Mouse (Mus musculus): ENCODE results near the gene Nap1l4. TPM values are rescaled to one million over a fixed set of nuclear protein-coding genes. Genes with fewer than 3 reads are reported as not detected.

The Nap1l4 gene
- polyA plus RNA-seq, 1 experiment, result 139 TPM

DNA sequence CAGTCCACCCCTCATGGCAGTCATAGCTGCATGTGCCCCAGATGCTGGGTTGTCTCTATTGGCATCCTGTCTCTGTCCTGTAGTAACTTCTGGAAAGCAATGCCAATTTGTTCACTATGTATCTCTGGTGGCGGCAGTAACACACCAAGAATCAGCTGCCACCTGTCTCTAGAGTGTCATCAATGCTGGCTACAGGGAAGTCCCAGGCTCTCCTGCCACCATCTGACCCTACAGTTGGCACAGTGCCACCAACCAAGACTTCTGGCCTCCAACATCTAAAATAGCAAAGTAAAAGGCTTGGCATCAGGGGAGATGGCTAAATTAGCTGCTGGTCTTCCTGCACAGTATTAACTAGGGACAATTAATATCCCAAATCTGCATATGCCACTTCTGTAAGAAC, 16.5 kb downstream of the Nap1l4 start:
- DNase-seq (ENCODE audit: extremely low spot score in 1 of 2, low spot score in 1 of 2), result no peak

DNA sequence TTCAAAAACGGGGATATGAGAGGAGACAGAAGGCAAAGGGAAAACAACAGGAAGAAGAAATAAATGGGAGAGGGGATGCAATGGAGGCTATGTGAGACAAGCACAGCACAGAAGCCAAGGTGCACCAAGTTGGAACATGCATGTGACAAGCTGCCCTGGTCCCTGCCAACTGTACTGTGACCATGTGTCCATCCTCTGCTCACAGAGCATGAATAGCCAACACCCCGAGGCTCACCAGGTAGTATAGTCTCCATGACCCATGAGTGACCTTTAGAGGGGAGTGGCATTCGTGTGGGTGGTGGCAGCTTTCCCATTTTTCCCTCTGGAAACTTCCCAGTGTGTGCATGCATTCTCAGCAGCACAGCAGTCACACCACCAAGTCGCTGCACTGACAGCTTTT, 29.6 kb downstream of the Nap1l4 start:
- DNase-seq (ENCODE audit: extremely low spot score in 1 of 2, low spot score in 1 of 2), result no peak

DNA sequence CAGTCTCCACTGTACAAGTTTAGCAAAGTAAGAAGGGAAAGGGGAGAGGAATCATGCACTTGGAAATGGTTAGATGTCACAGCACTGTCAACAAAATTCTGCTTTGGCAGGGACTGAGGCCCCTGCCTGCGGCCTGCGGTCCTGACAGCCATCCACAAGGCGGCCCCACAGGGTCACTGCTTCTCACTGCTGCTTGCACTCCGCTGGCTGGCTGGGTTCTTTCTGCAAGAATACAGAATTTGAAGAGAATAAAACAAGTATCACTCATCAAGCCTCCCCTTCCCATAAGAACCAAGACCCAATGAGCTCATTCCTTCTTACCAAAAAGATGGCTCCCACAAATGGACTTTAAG, 34.5 kb downstream of the Nap1l4 start:
- no peak for DNase-seq (ENCODE audit: extremely low spot score in 1 of 2, low spot score in 1 of 2)

DNA sequence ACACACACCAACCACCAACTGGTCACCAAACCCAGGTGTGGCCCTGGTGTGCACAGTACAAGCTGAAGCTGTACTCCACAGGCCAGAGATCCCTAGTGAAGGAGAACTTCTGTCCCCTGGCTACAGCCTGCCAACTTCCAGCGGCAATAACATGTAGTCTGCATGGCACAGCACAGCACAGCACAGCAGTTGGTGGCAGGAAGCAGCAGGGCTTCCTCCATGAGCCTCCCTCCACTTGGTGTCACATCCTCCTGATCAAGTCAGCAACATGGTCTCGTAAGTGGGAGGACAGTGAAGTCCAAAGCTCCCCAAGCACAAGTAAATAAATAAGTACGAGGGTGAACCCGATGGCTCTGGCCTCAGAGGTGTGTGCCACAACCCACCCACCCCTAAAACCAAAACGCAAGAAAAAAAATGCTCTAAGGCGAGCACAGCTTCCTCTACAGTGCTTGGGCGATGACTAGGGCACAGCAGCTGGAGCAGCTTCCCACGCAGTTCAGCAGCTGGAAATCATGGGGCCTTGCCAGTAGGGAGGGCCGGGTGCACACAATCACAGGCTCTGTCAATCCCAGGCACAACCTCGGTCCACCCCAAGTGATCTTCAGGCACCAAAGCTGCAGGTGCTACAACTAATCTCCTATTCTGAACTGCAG, 35.0 kb downstream of the Nap1l4 start:
- no peak for DNase-seq (ENCODE audit: extremely low spot score in 1 of 2, low spot score in 1 of 2)

DNA sequence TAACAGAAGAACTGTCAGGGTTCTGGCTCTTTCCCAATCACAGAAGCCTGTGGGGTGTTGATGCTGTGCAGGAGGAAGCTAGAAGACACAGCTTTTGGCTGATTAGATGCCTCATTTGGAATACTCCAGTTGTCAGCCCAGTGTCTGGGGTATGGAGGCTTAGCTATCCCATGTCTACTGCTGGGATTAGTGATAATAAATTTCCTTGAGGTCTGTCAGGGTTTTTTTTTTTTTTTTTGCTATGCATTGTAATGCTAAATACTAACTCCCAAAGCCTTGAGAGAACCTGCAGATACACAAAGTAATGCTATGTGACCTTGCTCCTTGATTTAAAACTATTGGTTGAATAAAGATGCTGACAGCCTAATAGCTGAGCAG, 37.6 kb downstream of the Nap1l4 start:
- DNase-seq (ENCODE audit: extremely low spot score in 1 of 2, low spot score in 1 of 2), result no peak

DNA sequence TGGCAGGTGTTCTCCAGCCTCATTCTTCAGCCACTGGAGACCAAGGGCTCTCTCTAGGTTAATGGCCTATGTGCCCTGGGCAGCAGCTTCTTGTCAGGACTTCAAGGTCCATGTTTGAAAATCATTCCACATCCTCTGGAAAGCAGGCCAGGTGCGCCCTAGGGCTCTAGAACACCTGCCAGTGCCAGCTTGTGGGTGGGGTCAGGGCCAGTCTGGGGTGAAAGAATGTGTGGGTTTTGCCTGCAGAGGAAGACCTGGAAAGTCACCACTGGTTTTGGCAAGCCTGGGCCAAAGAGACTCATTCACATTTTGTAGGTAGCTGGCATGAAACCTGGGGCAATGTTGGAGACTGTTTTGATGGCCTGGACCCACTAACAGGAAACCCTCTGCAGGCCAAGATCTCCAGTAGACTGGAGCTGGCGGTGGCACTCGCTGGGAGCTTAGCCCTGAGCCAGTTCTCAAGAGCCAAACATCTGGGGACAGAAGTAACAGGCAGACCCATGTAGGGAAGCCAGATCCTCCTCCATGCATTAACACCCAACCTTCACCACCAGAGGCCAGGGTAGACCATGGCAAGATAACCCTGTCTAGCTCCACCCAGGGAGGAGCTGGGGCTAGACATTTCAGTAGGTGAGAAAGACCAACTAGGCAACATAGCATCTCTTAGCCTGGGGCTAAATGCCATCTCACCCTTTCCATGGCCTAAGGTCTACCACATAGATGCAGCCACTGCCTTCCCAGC, 38.1 kb downstream of the Nap1l4 start:
- DNase-seq (ENCODE audit: extremely low spot score in 1 of 2, low spot score in 1 of 2), result no peak

DNA sequence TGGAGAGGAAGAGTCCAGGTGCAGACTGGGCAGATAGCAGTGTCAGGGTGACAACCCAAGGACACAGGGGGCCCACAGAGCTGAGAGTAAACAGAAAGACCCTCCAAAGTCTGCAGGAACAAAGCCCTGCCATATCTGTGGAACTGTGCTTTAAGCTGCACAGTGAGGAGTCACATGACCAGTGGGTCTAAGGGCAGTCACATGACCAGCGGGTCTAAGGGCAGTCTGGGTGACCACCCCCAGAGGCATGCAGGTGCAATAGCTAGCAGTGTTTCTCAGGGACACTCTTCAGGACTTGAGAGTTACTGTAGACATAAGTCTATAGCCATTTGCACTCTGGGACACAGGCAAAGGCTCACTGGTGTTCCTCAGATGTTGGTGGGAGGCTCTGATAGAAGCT, 39.3 kb downstream of the Nap1l4 start:
- DNase-seq (ENCODE audit: extremely low spot score in 1 of 2, low spot score in 1 of 2), result no peak

DNA sequence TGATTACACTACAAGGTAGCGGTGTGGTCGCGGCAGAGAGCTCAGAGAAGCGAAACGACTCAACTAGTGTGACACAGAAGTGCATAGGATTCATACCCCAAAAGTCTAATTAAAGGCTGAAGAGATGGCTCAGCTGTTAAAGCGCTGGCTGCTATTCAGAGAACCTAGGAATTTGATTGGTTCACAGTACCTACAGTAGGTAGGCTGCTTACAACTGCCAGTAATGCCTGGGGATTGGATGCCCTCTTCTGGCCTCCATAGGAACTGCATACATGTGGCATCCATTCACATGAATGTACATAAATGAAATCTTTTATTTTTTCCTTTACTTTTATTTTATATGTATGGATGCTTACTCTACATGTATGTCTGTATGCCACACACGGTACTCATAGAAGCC, 42.2 kb downstream of the Nap1l4 start:
- DNase-seq (ENCODE audit: extremely low spot score in 1 of 2, low spot score in 1 of 2), result peak in 1 of 2 experiments; percentile 70

DNA sequence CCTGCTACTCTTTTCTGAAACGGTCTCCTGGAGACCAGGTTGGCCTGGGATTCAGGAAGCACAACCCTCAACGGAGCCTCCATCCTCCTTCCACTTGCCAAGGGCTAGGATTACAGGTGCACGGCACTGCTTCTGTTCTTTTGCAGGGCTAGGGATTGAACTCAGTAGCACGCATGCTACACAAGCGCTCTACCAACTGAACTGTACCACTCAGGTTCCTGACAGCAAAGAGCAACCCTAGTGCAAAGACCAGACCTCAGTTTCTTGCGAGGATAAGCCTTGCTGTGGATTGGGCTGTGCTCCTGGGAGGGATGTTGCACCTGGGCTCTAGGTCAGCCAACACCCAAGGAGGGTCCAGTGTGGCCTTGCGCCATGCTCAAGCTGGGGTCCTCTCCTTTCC, 42.6 kb downstream of the Nap1l4 start:
- DNase-seq (ENCODE audit: extremely low spot score in 1 of 2, low spot score in 1 of 2), result no peak

DNA sequence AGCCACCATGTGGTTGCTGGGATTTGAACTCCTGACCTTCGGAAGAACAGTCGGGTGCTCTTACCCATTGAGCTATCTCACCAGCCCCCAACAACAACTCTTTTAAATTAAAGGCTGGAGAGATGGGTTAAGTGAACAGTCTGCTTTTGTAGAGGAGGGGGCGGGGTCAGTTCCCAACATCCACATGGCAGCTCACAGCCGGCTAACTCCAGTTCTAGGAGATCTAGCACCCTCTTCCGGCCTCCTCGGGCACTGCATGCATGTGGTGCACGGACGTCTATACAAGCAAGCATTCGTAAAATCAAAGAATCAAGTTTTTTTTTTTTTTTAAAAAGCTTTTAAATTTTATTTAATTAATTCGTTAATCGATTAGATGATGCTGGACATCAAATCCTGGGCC, 43.1 kb downstream of the Nap1l4 start:
- DNase-seq (ENCODE audit: extremely low spot score in 1 of 2, low spot score in 1 of 2), result peak; percentile 29 to 80

DNA sequence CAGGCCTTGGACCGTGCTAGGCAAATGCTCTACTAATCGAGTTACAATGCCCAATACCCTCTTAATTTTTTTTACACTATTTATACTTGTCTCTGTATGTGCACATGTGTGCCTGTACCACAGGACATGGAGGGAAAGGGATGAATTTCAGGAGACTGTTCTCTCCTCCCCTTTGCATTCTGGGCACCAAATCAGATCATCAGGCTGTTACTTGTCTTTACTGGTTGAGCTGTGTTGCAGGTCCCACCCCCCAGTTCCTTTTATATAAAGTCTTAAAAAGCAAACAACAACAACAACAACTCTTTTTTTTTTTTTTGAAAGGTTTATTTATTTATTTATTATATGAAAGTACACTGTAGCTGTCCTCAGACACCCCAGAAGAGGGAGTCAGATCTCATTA, 43.5 kb downstream of the Nap1l4 start:
- no peak for DNase-seq (ENCODE audit: extremely low spot score in 1 of 2, low spot score in 1 of 2)

DNA sequence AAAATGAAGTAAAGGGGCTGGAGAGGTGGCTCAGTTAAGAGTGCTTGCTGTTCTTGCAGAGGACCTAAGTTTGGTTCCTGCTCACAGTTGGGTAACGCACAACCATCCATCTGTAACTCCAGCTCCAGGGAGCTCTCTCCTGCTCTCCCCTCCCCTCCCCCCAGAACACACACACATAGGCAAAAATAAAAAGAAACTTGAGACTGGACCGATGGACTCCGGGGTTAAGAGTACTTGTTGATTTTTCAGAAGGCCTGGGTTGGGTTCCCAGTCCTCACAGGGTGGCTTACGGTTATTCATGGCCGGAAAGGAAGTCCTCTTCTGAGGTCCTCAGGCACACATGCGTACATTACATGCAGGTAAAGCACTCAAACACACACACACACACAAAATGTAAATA, 45.0 kb downstream of the Nap1l4 start:
- DNase-seq (ENCODE audit: extremely low spot score in 1 of 2, low spot score in 1 of 2), result no peak

DNA sequence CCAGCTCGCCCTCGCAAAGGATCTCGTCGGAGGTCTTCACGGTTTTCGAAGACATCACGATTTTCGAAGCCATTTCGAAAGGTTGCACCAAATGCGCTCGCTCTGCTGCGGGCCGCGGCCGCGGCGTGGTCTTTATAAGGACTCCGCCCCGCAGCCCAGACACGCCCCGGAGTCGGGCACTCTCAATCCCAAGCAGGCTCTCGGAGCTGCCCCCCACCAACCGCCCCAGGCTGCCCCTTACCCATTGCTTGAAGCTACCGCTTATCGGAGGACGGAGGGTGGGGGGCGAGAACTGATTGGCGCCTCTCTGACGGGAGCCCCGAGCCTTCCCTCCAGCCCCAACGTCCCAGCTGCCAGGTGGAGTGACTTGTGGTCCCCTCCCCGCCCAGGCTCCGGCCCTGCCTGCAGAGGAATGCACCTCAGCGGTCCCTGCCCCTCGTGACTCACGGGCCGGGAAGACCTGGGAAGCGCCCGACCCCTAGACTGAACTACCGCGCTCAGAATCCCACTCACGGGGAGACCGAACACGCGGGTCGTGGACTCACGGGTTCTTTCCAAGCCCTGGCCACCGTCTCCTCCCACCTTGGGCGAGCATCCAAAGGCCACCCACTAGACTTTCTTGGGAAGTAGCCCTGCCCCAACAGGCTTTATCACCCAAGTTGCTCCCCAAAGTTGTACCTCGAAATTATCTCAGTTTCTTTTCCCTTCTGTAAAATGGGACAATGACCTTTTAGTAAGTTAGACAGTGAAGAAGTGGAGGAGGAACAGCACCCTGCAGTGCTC, 46.3 kb downstream of the Nap1l4 start, which contains the start of gene Phlda2:
Phlda2 (minus strand) TSS at position 733 of the 783 bp plus-strand sequence.
- DNase-seq (ENCODE audit: extremely low spot score in 1 of 2, low spot score in 1 of 2), result no peak

DNA sequence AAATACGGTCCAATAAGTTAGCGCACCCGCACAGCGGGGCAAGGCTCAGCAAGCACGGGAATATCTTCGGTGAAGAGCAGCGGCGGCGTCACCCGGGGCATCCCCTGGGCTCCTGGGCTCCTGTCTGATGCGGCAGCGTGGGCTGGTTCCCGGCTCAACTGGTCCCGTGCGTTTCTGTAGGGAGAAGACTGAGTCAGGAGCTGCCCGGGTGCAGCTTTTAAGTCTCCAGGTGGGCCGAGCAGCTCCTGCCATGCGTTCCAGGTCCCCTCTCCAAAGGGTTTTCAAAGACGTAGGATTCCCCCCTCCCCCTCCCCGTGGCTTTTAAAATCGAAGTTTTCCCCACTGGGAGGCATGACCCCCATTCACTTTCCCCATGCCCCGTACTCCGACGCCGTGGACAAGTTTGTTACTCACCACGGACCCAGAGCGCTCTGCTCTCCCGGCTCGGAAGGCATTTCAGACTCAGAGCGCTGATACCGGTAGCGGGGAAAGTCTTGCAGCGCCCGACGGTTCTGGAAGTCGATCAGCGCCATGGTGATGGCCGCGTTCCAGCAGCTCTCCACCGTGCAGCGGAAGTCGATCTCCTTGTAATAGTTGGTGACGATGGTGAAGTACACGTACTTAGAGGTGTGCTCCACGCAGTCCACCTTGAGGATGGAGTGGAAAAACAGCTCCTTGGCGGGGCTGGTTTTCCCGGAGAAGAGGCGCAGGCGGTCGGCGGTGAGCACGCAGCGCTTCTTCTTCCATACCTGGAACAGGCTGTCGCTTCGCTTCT, 47.1 kb downstream of the Nap1l4 start:
- peak in 1 of 2 experiments; percentile 21 for DNase-seq (ENCODE audit: extremely low spot score in 1 of 2, low spot score in 1 of 2)

DNA sequence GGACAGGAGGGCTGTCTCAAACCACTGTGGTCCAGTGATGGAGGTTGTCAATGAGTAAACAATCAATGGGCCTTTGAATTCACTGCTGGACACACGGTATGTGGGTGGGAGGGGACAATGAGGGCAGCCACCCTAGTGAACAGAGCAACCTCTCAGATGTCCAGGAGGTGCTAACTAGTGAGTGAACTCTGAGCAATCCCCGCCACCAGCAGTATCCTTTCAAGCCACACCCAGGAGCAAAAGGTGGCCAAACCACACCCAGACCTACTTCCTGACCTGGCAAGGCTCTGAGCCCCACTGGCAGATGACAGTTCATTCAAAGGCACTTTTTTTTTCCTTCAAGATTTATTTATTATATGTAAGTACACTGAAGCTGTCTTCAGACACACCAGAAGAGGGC, 48.0 kb downstream of the Nap1l4 start:
- no peak for DNase-seq (ENCODE audit: extremely low spot score in 1 of 2, low spot score in 1 of 2)

DNA sequence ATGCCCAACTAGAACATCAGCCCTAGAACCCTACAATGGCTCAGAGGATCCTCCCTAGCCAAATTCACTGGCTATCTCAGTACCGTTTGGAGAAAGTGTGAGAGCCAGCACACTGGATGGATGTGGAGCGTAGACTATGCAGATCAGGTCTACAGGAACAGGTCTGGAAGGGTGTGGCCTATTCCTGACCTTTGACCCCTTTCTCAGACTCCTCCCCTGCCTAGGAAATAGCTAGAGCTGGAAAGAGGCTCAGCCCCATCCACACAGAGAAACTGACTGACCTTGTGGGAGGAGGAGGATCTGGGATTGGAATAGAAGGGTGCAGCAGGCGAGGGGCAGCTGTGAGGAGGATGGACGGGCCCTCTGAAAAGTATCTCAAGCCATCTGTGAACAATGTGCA, 50.3 kb downstream of the Nap1l4 start:
- DNase-seq (ENCODE audit: extremely low spot score in 1 of 2, low spot score in 1 of 2), result no peak

DNA sequence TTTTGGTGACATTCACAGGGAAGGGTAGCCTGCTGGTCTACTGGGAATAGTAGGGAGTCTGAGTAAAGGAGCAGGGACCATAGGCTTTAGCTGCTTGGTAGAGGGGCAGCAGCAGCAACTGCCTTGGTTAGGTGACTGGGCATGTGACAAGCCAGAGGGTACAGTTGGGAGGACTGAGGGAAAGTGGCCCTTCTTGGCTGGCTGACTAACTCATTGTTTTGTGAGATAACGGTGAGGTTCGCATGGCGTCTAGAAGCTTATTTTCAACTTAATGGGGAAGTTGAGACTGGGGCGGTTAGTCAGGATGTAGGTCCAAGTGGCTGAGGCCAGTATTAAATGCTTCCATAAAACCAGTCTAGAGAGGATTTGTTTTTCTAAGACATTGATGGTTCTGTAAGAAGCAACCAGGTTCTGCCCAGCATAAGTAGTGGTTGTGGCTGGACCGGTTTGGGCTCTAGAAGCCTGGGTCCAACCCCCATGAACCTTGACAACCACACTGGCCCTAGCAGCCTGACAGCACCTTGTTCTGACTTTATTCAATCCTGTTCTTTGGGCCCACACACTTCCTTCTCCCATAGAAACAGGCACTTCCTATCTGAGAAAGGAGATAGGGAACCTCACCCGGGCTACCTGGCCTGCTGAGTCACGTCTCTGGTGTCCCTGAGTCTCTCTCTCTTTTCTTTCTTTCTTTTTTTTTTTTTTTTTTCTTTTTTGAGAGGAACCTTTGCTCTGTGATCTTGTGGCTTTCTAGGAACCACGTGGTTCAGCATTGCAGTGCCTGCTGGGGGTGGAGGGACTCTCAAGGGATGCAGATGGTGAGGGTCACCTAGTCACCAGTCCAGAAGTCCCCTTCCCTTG, 53.6 kb downstream of the Nap1l4 start:
- no peak for DNase-seq (ENCODE audit: extremely low spot score in 1 of 2, low spot score in 1 of 2)

DNA sequence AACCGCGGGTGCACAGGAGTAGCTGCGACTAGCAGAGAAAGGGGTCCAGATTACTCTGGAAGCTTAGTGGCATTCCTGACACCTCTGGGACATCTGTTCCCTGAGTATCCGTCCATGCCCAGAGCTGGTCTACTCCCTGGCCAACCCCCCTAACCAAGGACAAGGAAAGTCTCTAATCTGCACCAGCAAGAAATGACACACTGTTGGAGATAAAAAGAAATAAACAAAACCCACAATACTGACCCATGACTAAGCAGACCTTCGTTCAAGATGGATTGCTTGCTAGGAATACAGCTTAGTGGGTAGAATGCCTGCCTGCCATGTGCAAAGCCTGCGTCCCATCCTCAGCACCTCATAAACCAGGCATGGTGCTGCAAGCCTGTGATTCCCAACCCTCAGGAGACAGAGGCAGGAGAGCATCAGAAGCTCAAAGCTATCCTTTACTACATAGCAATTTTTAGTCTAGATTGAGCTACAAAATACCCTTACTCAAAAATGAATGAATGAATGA, 55.2 kb downstream of the Nap1l4 start:
- no peak for DNase-seq (ENCODE audit: extremely low spot score in 1 of 2, low spot score in 1 of 2)

DNA sequence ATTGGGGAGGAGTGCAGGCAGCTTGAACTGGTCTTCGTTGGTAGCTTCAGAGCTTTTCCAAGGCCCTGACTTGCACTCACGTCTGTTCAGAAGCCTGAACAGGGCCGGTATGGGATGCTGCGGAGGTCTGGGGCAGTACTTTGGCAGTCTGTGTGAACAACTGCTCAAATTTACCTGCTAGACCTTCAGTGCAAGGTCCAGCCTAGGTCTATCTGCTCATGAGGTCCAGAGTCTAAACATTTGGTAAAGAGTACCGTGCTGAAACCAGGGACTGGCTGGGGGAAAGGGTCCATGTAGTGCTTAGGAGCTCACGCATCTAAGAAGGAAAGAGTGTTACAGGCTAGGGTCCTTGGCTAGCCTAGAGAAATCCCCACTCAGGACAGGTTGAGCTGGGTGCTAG, 59.2 kb downstream of the Nap1l4 start:
- no peak for DNase-seq (ENCODE audit: extremely low spot score in 1 of 2, low spot score in 1 of 2)

DNA sequence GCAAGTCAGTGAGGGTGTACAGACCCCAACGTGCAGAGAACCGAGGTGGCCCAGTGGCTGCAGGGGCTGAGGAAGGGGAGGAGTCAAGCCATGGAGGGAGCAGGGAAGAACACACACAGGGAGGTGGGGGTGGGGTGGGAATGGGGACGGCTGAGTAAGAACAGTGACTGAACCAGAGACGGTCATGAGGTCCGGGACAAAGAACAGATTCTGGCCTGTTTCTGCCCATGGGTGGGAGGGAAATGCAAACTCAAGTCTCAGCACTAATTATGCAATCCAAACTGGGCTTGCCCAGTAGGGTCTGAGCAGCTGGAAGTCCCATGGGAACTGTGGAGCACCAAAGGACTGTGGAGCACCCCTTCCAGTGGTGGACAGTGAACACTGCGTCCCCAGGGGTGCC, 66.4 kb downstream of the Nap1l4 start:
- DNase-seq (ENCODE audit: extremely low spot score in 1 of 2, low spot score in 1 of 2), result no peak

All from frontal cortex, adult 2 months (tissue).